Mouse (Mus musculus) ES-E14 (cell line): Measurements from ENCODE around the gene Ddx6. TPM values are rescaled to one million over a fixed set of nuclear protein-coding genes. Genes with fewer than 3 reads are reported as not detected.
"Not testable (repeated sequence)": the region's sequence is repeated elsewhere in the genome, so short reads cannot be mapped to it uniquely, and the experiment has no call there.

Experiments
- DNase-seq: peaks from one replicate; pipeline ENCODE4 v3.0.0-alpha.2; 2013; ENCODE audit warnings: low read depth, low spot score
- H3K27ac ChIP-seq: 2 replicates; pipeline ENCODE4 v1.5.1; 2012; ENCODE audit warnings: low read depth, mild to moderate bottlenecking, low read length, moderate library complexity, mixed read lengths; ENCODE audit not compliant: poor library complexity, insufficient read depth, severe bottlenecking
- H3K36me3 ChIP-seq: 2 replicates; pipeline ENCODE4 v1.6.1; 2012; ENCODE audit warnings: mild to moderate bottlenecking, low read length, moderate library complexity, mixed read lengths; ENCODE audit not compliant: control insufficient read depth, poor library complexity, insufficient read depth, severe bottlenecking
- H3K4me1 ChIP-seq, 2 experiments: fragments of 150-350 bp in 1 of 2; sonication (generic) in 1 of 2; 2 replicates each; pipeline ENCODE4 v1.6.1; 2012; ENCODE audit warnings: low read length in 2 of 2, mild to moderate bottlenecking in 1 of 2, mixed read lengths in 1 of 2; ENCODE audit not compliant: control insufficient read depth in 2 of 2, insufficient read depth in 2 of 2, poor library complexity in 1 of 2
- H3K4me3 ChIP-seq, 2 experiments: fragments of 150-350 bp in 1 of 2; sonication (generic) in 1 of 2; 2 replicates each; pipeline ENCODE4 v1.5.1; 2012; ENCODE audit warnings: low read length in 2 of 2, low read depth in 1 of 2, mild to moderate bottlenecking in 1 of 2, mixed read lengths in 1 of 2; ENCODE audit not compliant: insufficient read depth in 1 of 2, poor library complexity in 1 of 2, severe bottlenecking in 1 of 2
- H3K9ac ChIP-seq: 2 replicates; pipeline ENCODE4 v1.6.1; 2012; ENCODE audit warnings: low read depth, mild to moderate bottlenecking, low read length, mixed read lengths; ENCODE audit not compliant: poor library complexity, insufficient read depth, severe bottlenecking
- H3K9me3 ChIP-seq: fragments of 150-350 bp; sonication (generic); 2 replicates; pipeline ENCODE4 v1.6.1; 2012; ENCODE audit warnings: low read depth, mild to moderate bottlenecking, low read length; ENCODE audit not compliant: control insufficient read depth, insufficient read depth
- CHD2 ChIP-seq: IDR thresholded peaks from 2 replicates; pipeline ENCODE4 v1.6.1; 2014; ENCODE audit warnings: mild to moderate bottlenecking, low read depth, low read length, inconsistent platforms
- HCFC1 ChIP-seq: IDR thresholded peaks from 2 replicates; pipeline ENCODE4 v1.6.1; 2012; ENCODE audit warnings: low read length, inconsistent platforms, borderline replicate concordance; ENCODE audit not compliant: insufficient read depth
- MAFK ChIP-seq: IDR thresholded peaks from 2 replicates; pipeline ENCODE4 v1.6.1; 2014; ENCODE audit warnings: mild to moderate bottlenecking, low read depth, low read length, inconsistent platforms; ENCODE audit not compliant: insufficient read depth
- ZC3H11A ChIP-seq: IDR thresholded peaks from 2 replicates; pipeline ENCODE4 v1.6.1; 2012; ENCODE audit warnings: low read depth, mild to moderate bottlenecking, inconsistent platforms, low read length, borderline replicate concordance
- ZNF384 ChIP-seq: IDR thresholded peaks from 2 replicates; pipeline ENCODE4 v1.6.1; 2012; ENCODE audit warnings: low read depth, low read length, inconsistent platforms
- in situ Hi-C, 2 experiments: fragments of 600-800 bp; cut with MboI; formaldehyde crosslinking; loops; one replicate each; pipeline ENCODE4 v1.15.1; 2025; ENCODE audit warnings: low sequenced_read_pairs in 2 of 2, inconsistent platforms in 1 of 2; ENCODE audit not compliant: unreplicated experiment in 2 of 2
- total RNA-seq: library from RNA; depleted of rRNA; stranded (reverse); fragments of 300-350 nt; gene quantifications from 2 replicates; pipeline ENCODE4 v1.2.3, GENCODE M21; 2012

Ddx6 gene
- total RNA-seq, 1 experiment: 52.7 TPM

GRCm38 (mm10) chr9:44621114-44621513 lies 16.4 kb downstream of the Ddx6 start:
- in situ Hi-C loops: no loop called here
- Histone ChIP-seq H3K27ac (no peak overlapping the region), H3K9me3 (no peaks in the 10 kb centered on the region), H3K4me3 (no peak overlapping the region), H3K36me3 (peaks cover 34% of the 10 kb centered on the region), H3K9ac (no peak overlapping the region), H3K4me1 (peaks cover 0 to 5% of the 10 kb centered on the region in 2 experiments; a peak in 2 of 4 replicates)
- TF ChIP-seq HCFC1: no peak
- TF ChIP-seq ZC3H11A: no peak
- no peak for TF ChIP-seq MAFK
- no peak for TF ChIP-seq CHD2
- TF ChIP-seq ZNF384: no peak
- DNase-seq: no peak

- H3K27ac ChIP-seq: no peak overlapping the region
- TF ChIP-seq MAFK: no peak
- TF ChIP-seq ZNF384: no peak
- TF ChIP-seq CHD2: no peak
- TF ChIP-seq HCFC1: no peak
- no peak for TF ChIP-seq ZC3H11A
- H3K4me3 ChIP-seq: no peak overlapping the region
- no peaks in the 10 kb centered on the region for H3K9me3 ChIP-seq
- peaks cover 22% of the 10 kb centered on the region for H3K36me3 ChIP-seq
- H3K4me1 ChIP-seq: peaks cover 0 to 4% of the 10 kb centered on the region in 2 experiments; a peak in 2 of 4 replicates
- DNase-seq: no peak
- no peak overlapping the region for H3K9ac ChIP-seq
- in situ Hi-C loops: no loop called here
Observed at GRCm38 (mm10) chr9:44624390-44624789, 19.7 kb downstream of the Ddx6 start.

GRCm38 (mm10) chr9:44626268-44626667 lies 21.6 kb downstream of the Ddx6 start:
- Histone ChIP-seq H3K4me3 (no peak overlapping the region), H3K36me3 (peaks cover 23% of the 10 kb centered on the region), H3K9ac (no peak overlapping the region), H3K27ac (no peak overlapping the region), H3K9me3 (no peaks in the 10 kb centered on the region), H3K4me1 (peaks cover 0 to 4% of the 10 kb centered on the region in 2 experiments; a peak in 2 of 4 replicates)
- in situ Hi-C loops: no loop called here
- TF ChIP-seq ZC3H11A: no peak
- no peak for TF ChIP-seq MAFK
- no peak for TF ChIP-seq ZNF384
- no peak for TF ChIP-seq HCFC1
- no peak for TF ChIP-seq CHD2
- no peak for DNase-seq

GRCm38 (mm10) chr9:44637551-44638169 lies 33.0 kb downstream of the Ddx6 start:
- H3K27ac ChIP-seq: no peak overlapping the region
- peaks cover 27% of the 10 kb centered on the region for H3K36me3 ChIP-seq
- no peak overlapping the region for H3K9ac ChIP-seq
- TF ChIP-seq MAFK (no peak), ZC3H11A (no peak), ZNF384 (no peak), HCFC1 (no peak), CHD2 (no peak)
- H3K4me1 ChIP-seq: no peaks in the 10 kb centered on the region; a peak in 1 of 4 replicates
- H3K9me3 ChIP-seq: no peaks in the 10 kb centered on the region
- no peak overlapping the region for H3K4me3 ChIP-seq
- no peak for DNase-seq
- in situ Hi-C loops: no loop called here

GRCm38 (mm10) chr9:44638726-44639125 lies 34.0 kb downstream of the Ddx6 start:
- H3K9me3 ChIP-seq, in situ Hi-C loops, H3K4me3 ChIP-seq, H3K9ac ChIP-seq, DNase-seq, H3K27ac ChIP-seq, H3K4me1 ChIP-seq: not testable (repeated sequence)
- H3K36me3 ChIP-seq: peaks cover 25% of the 10 kb centered on the region

- H3K4me1 ChIP-seq, H3K4me3 ChIP-seq, H3K9me3 ChIP-seq, H3K27ac ChIP-seq, H3K9ac ChIP-seq, in situ Hi-C loops, DNase-seq: not testable (repeated sequence)
- peaks cover 22% of the 10 kb centered on the region for H3K36me3 ChIP-seq
Observed at GRCm38 (mm10) chr9:44640028-44640427, 35.3 kb downstream of the Ddx6 start.
